Mouse (Mus musculus) spleen, postnatal 36 days (tissue): ENCODE results near the gene Ear1.
"Not testable (repeated sequence)": the region's sequence is repeated elsewhere in the genome, so short reads cannot be mapped to it uniquely, and the experiment has no call there.

Experiments
- DNase-seq, 2 experiments: peaks; one replicate each; pipeline ENCODE4 v3.0.0; 2022; ENCODE audit warnings: low spot score in 2 of 2, mixed read lengths in 1 of 2

Gene Ear1

DNA sequence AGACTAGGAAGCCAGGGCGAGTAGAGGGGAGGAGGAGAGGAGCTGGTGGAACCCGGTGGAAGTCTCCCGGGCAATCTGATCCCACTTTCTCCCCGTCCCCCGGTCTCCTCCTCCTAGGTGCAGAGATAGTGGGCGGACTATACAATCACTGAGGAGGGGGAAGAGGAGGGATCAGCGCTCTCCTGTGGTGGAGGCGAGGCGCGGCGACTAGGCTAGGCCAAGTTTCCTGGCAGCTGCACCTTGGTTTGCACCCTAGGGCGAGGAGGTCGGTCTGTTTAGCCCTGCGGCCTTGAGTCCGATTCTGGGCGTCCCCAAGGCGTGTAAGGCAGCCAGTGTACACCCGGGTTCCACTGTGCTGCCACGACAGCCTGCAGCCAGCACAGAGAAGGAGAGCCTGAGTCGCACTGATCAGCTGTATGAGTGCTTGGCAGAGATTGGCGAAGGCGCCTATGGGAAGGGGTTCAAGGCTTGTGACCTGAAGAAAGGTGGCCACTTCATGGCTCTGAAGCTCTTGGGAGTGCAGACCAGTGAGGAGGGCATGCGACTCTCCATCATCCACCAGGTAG lies 78.3 kb downstream of the Ear1 start:
- not testable (repeated sequence) for DNase-seq

DNA sequence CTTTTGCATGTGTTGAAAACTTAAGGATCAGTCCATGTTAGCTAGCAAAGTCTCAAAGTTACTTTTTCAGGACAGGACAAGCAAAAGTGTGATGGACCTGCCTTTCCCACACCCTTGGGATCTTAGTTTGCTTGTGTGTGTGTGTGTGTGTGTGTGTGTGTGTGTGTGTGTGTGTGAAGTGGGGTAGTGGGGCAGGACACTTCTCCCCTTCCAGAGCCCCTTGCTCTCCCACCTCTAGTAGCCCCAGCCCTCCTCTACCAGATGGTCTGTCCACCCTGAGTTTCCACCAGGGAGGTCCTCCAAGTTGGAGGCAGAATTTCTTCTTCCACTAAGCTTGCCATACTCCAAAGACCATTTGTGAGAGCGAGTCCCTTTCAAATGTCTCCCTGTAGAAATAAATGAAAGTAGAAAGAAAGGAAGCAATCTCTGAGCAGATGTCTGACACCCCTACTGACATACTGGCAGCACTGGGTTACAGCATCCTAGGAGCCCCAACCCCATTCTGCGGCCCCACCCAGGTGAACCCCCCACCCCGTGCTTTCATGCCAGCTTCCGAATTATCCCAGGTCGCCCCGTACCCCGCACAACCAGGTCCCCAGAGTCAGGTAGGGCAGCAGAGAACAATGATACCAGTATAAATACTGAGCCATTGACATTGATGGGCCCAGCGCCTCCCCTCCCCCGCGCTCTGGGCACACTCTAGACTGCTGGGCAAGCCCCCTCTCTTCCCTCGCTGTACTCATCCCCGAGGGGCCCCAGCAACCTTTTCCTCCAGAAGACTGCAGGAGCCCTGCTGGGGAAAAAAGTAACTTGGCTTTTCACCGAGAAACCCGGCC lies 79.0 kb downstream of the Ear1 start:
- no peak for DNase-seq

DNA sequence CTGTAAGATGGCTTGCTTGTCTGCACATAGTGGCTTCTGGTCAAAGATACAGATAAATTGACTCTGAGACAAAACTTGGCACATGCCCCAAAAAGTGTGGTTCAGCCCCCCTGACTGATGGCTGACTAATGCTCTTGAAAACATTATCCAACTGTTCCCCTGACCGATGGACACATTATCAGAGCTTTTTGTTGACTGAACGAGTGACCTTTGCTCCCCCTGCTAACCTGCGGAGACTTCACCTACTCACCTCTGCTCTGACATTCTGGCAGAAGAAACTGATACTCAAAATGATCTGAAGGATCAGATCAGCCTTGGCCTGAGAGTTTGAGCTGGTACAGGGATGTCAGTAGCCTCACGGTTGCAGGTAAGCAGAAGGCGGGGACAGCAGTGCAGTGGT lies 81.5 kb downstream of the Ear1 start:
- not testable (repeated sequence) for DNase-seq

DNA sequence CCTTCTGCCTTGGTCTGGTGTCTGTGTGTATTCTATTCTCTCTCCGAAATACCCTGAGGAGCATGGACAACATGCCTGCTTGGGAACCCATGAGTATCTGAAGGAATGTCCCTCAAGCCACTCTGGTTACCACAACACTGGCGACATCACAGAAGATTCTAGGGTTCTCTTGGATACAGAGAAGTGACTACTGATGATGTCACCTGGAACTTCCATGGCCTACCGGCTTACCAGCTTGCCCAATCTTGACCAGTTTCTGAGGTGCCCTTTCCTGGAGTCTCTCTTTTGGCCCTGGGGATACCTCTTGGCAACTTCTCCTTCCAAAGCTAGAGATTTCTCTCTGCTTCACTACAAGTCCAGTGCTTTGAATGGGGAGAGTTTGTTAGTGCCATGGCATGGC lies 90.7 kb downstream of the Ear1 start, which contains the start of gene Gm8180:
Gene Gm8180, minus strand, starts transcription at position 101 of the 400 bp plus-strand sequence.
- DNase-seq = not testable (repeated sequence)
